Mouse (Mus musculus) bone marrow, adult 2 months (tissue): ENCODE data around the gene Atxn7l1.

ENCODE experiments used
- CTCF ChIP-seq: fragments of 200-500 bp; IDR thresholded peaks from 2 replicates; pipeline ENCODE4 v1.5.1; 2011; ENCODE audit warnings: low read length, control low read depth; ENCODE audit not compliant: control insufficient read depth, insufficient read depth
- POLR2A ChIP-seq: fragments of 200-500 bp; IDR thresholded peaks from 2 replicates; pipeline ENCODE4 v1.6.1; 2011; ENCODE audit warnings: low read depth, mild to moderate bottlenecking, control low read depth, low read length, borderline replicate concordance; ENCODE audit not compliant: control insufficient read depth

- TF ChIP-seq POLR2A (no peak), CTCF (no peak)
Observed at GRCm38 (mm10) chr12:33360729-33361128, 213.2 kb downstream of the Atxn7l1 start.
